Mouse (Mus musculus) midbrain, postnatal 0 days (tissue): Measurements from ENCODE around the gene Vma21. TPM values are rescaled to one million over a fixed set of nuclear protein-coding genes. Genes with fewer than 3 reads are reported as not detected.

Source experiments
- ATAC-seq: fragments of 200-750 bp; cut with Nextera tagmentation; 2 replicates; pipeline ENCODE4 v1.8.0; 2017; ENCODE audit warnings: moderate number of reproducible peaks, mild to moderate bottlenecking, moderate TSS enrichment, moderate library complexity; ENCODE audit not compliant: low FRiP score
- DNase-seq: peaks from one replicate; pipeline ENCODE4 v3.0.0-alpha.2; 2015; ENCODE audit warnings: low spot score
- H3K27ac ChIP-seq: fragments of 300-500 bp; sonication (generic); 2 replicates; pipeline ENCODE4 v1.5.1; 2014; ENCODE audit warnings: low read depth, mild to moderate bottlenecking, low read length, mixed read lengths
- H3K27me3 ChIP-seq: fragments of 300-500 bp; sonication (generic); 2 replicates; pipeline ENCODE4 v1.6.1; 2014; ENCODE audit warnings: low read length, control low read depth, mixed read lengths; ENCODE audit not compliant: insufficient read depth
- H3K36me3 ChIP-seq: fragments of 300-500 bp; sonication (generic); 2 replicates; pipeline ENCODE4 v1.6.1; 2014; ENCODE audit warnings: low read length, control low read depth, mixed read lengths; ENCODE audit not compliant: insufficient read depth
- H3K4me1 ChIP-seq: fragments of 300-500 bp; sonication (generic); 2 replicates; pipeline ENCODE4 v1.6.1; 2014; ENCODE audit warnings: mild to moderate bottlenecking, control low read depth, antibody characterized with exemption, low read length, mixed read lengths; ENCODE audit not compliant: insufficient read depth
- H3K4me2 ChIP-seq: fragments of 300-500 bp; sonication (generic); 2 replicates; pipeline ENCODE4 v1.6.1; 2014; ENCODE audit warnings: low read depth, mild to moderate bottlenecking, low read length, mixed read lengths; ENCODE audit not compliant: poor library complexity, severe bottlenecking
- H3K4me3 ChIP-seq: fragments of 300-500 bp; sonication (generic); 2 replicates; pipeline ENCODE4 v1.5.1; 2014; ENCODE audit warnings: low read depth, mild to moderate bottlenecking, low read length, moderate library complexity
- H3K9ac ChIP-seq: fragments of 300-500 bp; sonication (generic); replicated peaks from 2 replicates; pipeline ENCODE4 v1.6.1; 2014; ENCODE audit warnings: mild to moderate bottlenecking, low read length, moderate library complexity, mixed read lengths; ENCODE audit not compliant: poor library complexity, severe bottlenecking
- H3K9me3 ChIP-seq: fragments of 300-500 bp; sonication (generic); 2 replicates; pipeline ENCODE4 v1.6.1; 2016; ENCODE audit warnings: low read length, control low read depth
- CTCF ChIP-seq: IDR thresholded peaks from 2 replicates; pipeline ENCODE4 v1.5.1; 2016; ENCODE audit warnings: antibody characterized with exemption, mild to moderate bottlenecking
- WGBS: fragments of 180-500 bp; shearing (Covaris S2); extraction: QIAGEN DNeasy Blood & Tissue Kit; methylation state at CpG from one replicate; pipeline ENCODE4 v1.1.7; 2014; 5-methylcytosine and 5-hydroxymethylcytosine counted together
- polyA plus RNA-seq: library from polyadenylated mRNA; unstranded; fragments of >200 nt; fragmentation: Nextera tagmentation; extraction: Ambion mirVana; gene quantifications from 2 replicates; pipeline ENCODE4 v1.2.1, GENCODE M21; 2015
- total RNA-seq: library from RNA; depleted of rRNA; stranded (reverse); fragments of >200 nt; gene quantifications from 2 replicates; pipeline ENCODE4 v1.2.3, GENCODE M21; 2014; rRNA removed

Vma21 gene
- total and polyA plus RNA-seq, 2 experiments from 2014 or later, result 22.1 to 72.2 TPM

- peak overlapping the region; percentile 49 for H3K4me2 ChIP-seq
- no peaks in the 10 kb centered on the region for H3K9me3 ChIP-seq
- H3K27me3 ChIP-seq, result no peaks in the 10 kb centered on the region
- peak overlapping the region; percentile 55 for H3K4me3 ChIP-seq
- peak overlapping the region; percentile 69; the same call in 1 of the 2 replicates for H3K9ac ChIP-seq
- no peaks in the 10 kb centered on the region; the same call in 1 of the 2 replicates for H3K4me1 ChIP-seq
- H3K27ac ChIP-seq, result peak overlapping the region; percentile 67
- TF ChIP-seq CTCF, result no peak
- DNase-seq (peak; percentile 90), ATAC-seq (peak; percentile 99)
- 18% methylated on average over 46 of the region's 52 CpGs for WGBS
- no peaks in the 10 kb centered on the region for H3K36me3 ChIP-seq
These were observed 705 bp downstream of the Vma21 start for GRCm38 (mm10) chrX:71816401-71816857.

GRCm38 (mm10) chrX:71816931-71817361 is 1.2 kb downstream of the Vma21 start:
- ATAC-seq, result peak; percentile 64

GRCm38 (mm10) chrX:71838911-71839310 is 23.2 kb downstream of the Vma21 start:
- DNase-seq (no peak), ATAC-seq (no peak)
- Histone ChIP-seq H3K27me3 (no peaks in the 10 kb centered on the region), H3K4me1 (no peaks in the 10 kb centered on the region), H3K4me2 (no peak overlapping the region), H3K4me3 (no peak overlapping the region), H3K9me3 (no peaks in the 10 kb centered on the region), H3K9ac (no peak overlapping the region), H3K27ac (no peak overlapping the region), H3K36me3 (no peaks in the 10 kb centered on the region)
- no peak for TF ChIP-seq CTCF
- WGBS, result 42% methylated on average over 4 of the region's 4 CpGs

More at GRCm38 (mm10) chrX:71816931-71817361, 1.2 kb downstream of the Vma21 start:
- no peaks in the 10 kb centered on the region for H3K36me3 ChIP-seq
- H3K27me3 ChIP-seq, result no peaks in the 10 kb centered on the region
- WGBS, result 18% methylated on average over 14 of the region's 14 CpGs
- no peaks in the 10 kb centered on the region; the same call in 1 of the 2 replicates for H3K4me1 ChIP-seq
- H3K9ac ChIP-seq, result peak overlapping the region; percentile 69
- H3K9me3 ChIP-seq, result no peaks in the 10 kb centered on the region
- no peak for TF ChIP-seq CTCF
- peak overlapping the region; percentile 67 for H3K27ac ChIP-seq
- H3K4me2 ChIP-seq, result peak overlapping the region; percentile 49
- DNase-seq, result peak; percentile 2
- peak overlapping the region; percentile 55 for H3K4me3 ChIP-seq

- Histone ChIP-seq H3K9ac (no peak overlapping the region), H3K4me1 (no peaks in the 10 kb centered on the region), H3K9me3 (no peaks in the 10 kb centered on the region), H3K36me3 (no peaks in the 10 kb centered on the region), H3K27me3 (no peaks in the 10 kb centered on the region), H3K27ac (no peak overlapping the region), H3K4me3 (no peak overlapping the region), H3K4me2 (no peak overlapping the region)
- no peak for ATAC-seq
- no peak for DNase-seq
- no peak for TF ChIP-seq CTCF
- WGBS, result 90% methylated on average over 4 of the region's 4 CpGs
These were observed 31.0 kb downstream of the Vma21 start for GRCm38 (mm10) chrX:71846696-71847095.

- DNase-seq (no peak), ATAC-seq (no peak)
- Histone ChIP-seq H3K4me3 (no peak overlapping the region), H3K4me2 (no peak overlapping the region), H3K9ac (no peak overlapping the region), H3K4me1 (no peaks in the 10 kb centered on the region), H3K27me3 (no peaks in the 10 kb centered on the region), H3K9me3 (no peaks in the 10 kb centered on the region), H3K36me3 (no peaks in the 10 kb centered on the region), H3K27ac (no peak overlapping the region)
- no peak for TF ChIP-seq CTCF
These were observed 38.1 kb downstream of the Vma21 start for GRCm38 (mm10) chrX:71853798-71854197.

Other genes with a start within 250 kb of the Vma21 start
- 2.2 and 3.1 TPM in 2 replicates for gene Gpr50, start 152.3 kb upstream of the Vma21 start, total RNA-seq
- 4.5 and 5.5 TPM in 2 replicates for gene Gpr50, start 152.3 kb upstream of the Vma21 start, polyA plus RNA-seq
- gene Gm1141, start 105.1 kb downstream of the Vma21 start, total RNA-seq, result 0.55 and 2.6 TPM in 2 replicates
- gene Gm1141, start 105.1 kb downstream of the Vma21 start, polyA plus RNA-seq, result 0.23 and 0.30 TPM in 2 replicates
- 17.6 and 24.4 TPM in 2 replicates for gene Prrg3, start 146.7 kb downstream of the Vma21 start, total RNA-seq
- 9.2 and 9.6 TPM in 2 replicates for gene Prrg3, start 146.7 kb downstream of the Vma21 start, polyA plus RNA-seq
- gene Fate1, start 157.1 kb downstream of the Vma21 start, total RNA-seq, result 0.55 and 0.76 TPM in 2 replicates
- not detected in 2 replicates for gene Fate1, start 157.1 kb downstream of the Vma21 start, polyA plus RNA-seq
- 0.60 TPM in 1 of 2 replicates, not detected in the other for gene Cnga2, start 175.9 kb downstream of the Vma21 start, total RNA-seq
- 0.18 and 0.27 TPM in 2 replicates for gene Cnga2, start 175.9 kb downstream of the Vma21 start, polyA plus RNA-seq